Mouse (Mus musculus): ENCODE measurements around the gene 5830473C10Rik. TPM values are rescaled to one million over a fixed set of nuclear protein-coding genes. Genes with fewer than 3 reads are reported as not detected.
"Not testable (repeated sequence)": the region's sequence is repeated elsewhere in the genome, so short reads cannot be mapped to it uniquely, and the experiment has no call there.

5830473C10Rik gene
- polyA plus RNA-seq, 1 experiment, result not detected

GRCm38 (mm10) chr5:90611996-90612611 lies 51.2 kb downstream of the 5830473C10Rik start:
- Histone ChIP-seq H3K27me3 (ENCODE audit: control insufficient read depth, insufficient read depth, insufficient read length) (no peaks in the 10 kb centered on the region), H3ac (ENCODE audit: control insufficient read depth, insufficient read length, low read depth) (no peak overlapping the region), H3K36me3 (ENCODE audit: control insufficient read depth, insufficient read depth) (no peaks in the 10 kb centered on the region), H3K79me2 (ENCODE audit: control insufficient read depth, insufficient read depth) (no peaks in the 10 kb centered on the region), H3K4me3 (ENCODE audit: insufficient read depth, poor library complexity, severe bottlenecking) (no peak overlapping the region), H3K79me3 (ENCODE audit: low read depth) (no peaks in the 10 kb centered on the region)
- TF ChIP-seq MYOG (IDR thresholded peaks at IDR 0.05; ENCODE audit: control insufficient read depth, extremely low read depth, insufficient read length), result no peak
- TF ChIP-seq USF1 (IDR thresholded peaks at IDR 0.05; ENCODE audit: low read depth), result no peak
- TF ChIP-seq MAX (IDR thresholded peaks at IDR 0.05), result no peak
- TF ChIP-seq CEBPB (IDR thresholded peaks at IDR 0.05; ENCODE audit: low read depth), result peak; percentile 71
- no peak for TF ChIP-seq FOSL1 (IDR thresholded peaks at IDR 0.05; ENCODE audit: insufficient read depth, low read length, poor library complexity, severe bottlenecking)
- TF ChIP-seq CTCF (IDR thresholded peaks at IDR 0.05; ENCODE audit: control insufficient read depth, insufficient read depth, insufficient read length), result no peak
- no peak for TF ChIP-seq MYOD1 (IDR thresholded peaks at IDR 0.05; ENCODE audit: control insufficient read depth, insufficient read length, low read depth)

- not testable (repeated sequence) for H3K79me3 ChIP-seq (ENCODE audit: low read depth); H3K4me3 ChIP-seq (ENCODE audit: insufficient read depth, poor library complexity, severe bottlenecking); H3K79me2 ChIP-seq (ENCODE audit: control insufficient read depth, insufficient read depth); H3ac ChIP-seq (ENCODE audit: control insufficient read depth, insufficient read length, low read depth); H3K27me3 ChIP-seq (ENCODE audit: control insufficient read depth, insufficient read depth, insufficient read length); H3K36me3 ChIP-seq (ENCODE audit: control insufficient read depth, insufficient read depth)
These were observed 51.8 kb downstream of the 5830473C10Rik start for GRCm38 (mm10) chr5:90612751-90613150.

- Histone ChIP-seq H3K79me2 (ENCODE audit: control insufficient read depth, insufficient read depth) (no peaks in the 10 kb centered on the region), H3K4me3 (ENCODE audit: insufficient read depth, poor library complexity, severe bottlenecking) (no peak overlapping the region), H3K27me3 (ENCODE audit: control insufficient read depth, insufficient read depth, insufficient read length) (no peaks in the 10 kb centered on the region), H3K36me3 (ENCODE audit: control insufficient read depth, insufficient read depth) (no peaks in the 10 kb centered on the region), H3K79me3 (ENCODE audit: low read depth) (no peaks in the 10 kb centered on the region), H3ac (ENCODE audit: control insufficient read depth, insufficient read length, low read depth) (no peak overlapping the region)
- no peak for TF ChIP-seq CEBPB (IDR thresholded peaks at IDR 0.05; ENCODE audit: low read depth)
- TF ChIP-seq CTCF (IDR thresholded peaks at IDR 0.05; ENCODE audit: control insufficient read depth, insufficient read depth, insufficient read length), result no peak
- no peak for TF ChIP-seq MYOG (IDR thresholded peaks at IDR 0.05; ENCODE audit: control insufficient read depth, extremely low read depth, insufficient read length)
- TF ChIP-seq USF1 (IDR thresholded peaks at IDR 0.05; ENCODE audit: low read depth), result no peak
- TF ChIP-seq FOSL1 (IDR thresholded peaks at IDR 0.05; ENCODE audit: insufficient read depth, low read length, poor library complexity, severe bottlenecking), result no peak
- TF ChIP-seq MYOD1 (IDR thresholded peaks at IDR 0.05; ENCODE audit: control insufficient read depth, insufficient read length, low read depth), result no peak
- TF ChIP-seq MAX (IDR thresholded peaks at IDR 0.05), result no peak
These were observed 57.0 kb downstream of the 5830473C10Rik start for GRCm38 (mm10) chr5:90617859-90618258.

- no peaks in the 10 kb centered on the region for H3K36me3 ChIP-seq (ENCODE audit: control insufficient read depth, insufficient read depth)
- H3K27me3 ChIP-seq (ENCODE audit: control insufficient read depth, insufficient read depth, insufficient read length), result no peaks in the 10 kb centered on the region
- TF ChIP-seq CEBPB (IDR thresholded peaks at IDR 0.05; ENCODE audit: low read depth), result peak; percentile 27
- TF ChIP-seq USF1 (IDR thresholded peaks at IDR 0.05; ENCODE audit: low read depth), result no peak
- H3K4me3 ChIP-seq (ENCODE audit: insufficient read depth, poor library complexity, severe bottlenecking), result no peak overlapping the region
- no peak overlapping the region for H3ac ChIP-seq (ENCODE audit: control insufficient read depth, insufficient read length, low read depth)
- H3K79me3 ChIP-seq (ENCODE audit: low read depth), result no peaks in the 10 kb centered on the region
- H3K79me2 ChIP-seq (ENCODE audit: control insufficient read depth, insufficient read depth), result no peaks in the 10 kb centered on the region
These were observed 60.4 kb downstream of the 5830473C10Rik start for GRCm38 (mm10) chr5:90621316-90621715.

GRCm38 (mm10) chr5:90621726-90622125 lies 60.8 kb downstream of the 5830473C10Rik start:
- H3K4me3 ChIP-seq (ENCODE audit: insufficient read depth, poor library complexity, severe bottlenecking), result no peak overlapping the region
- H3K36me3 ChIP-seq (ENCODE audit: control insufficient read depth, insufficient read depth), result no peaks in the 10 kb centered on the region
- no peaks in the 10 kb centered on the region for H3K27me3 ChIP-seq (ENCODE audit: control insufficient read depth, insufficient read depth, insufficient read length)
- H3ac ChIP-seq (ENCODE audit: control insufficient read depth, insufficient read length, low read depth), result no peak overlapping the region
- no peaks in the 10 kb centered on the region for H3K79me3 ChIP-seq (ENCODE audit: low read depth)
- TF ChIP-seq MYOG (IDR thresholded peaks at IDR 0.05; ENCODE audit: control insufficient read depth, extremely low read depth, insufficient read length), result no peak
- no peak for TF ChIP-seq CEBPB (IDR thresholded peaks at IDR 0.05; ENCODE audit: low read depth)
- TF ChIP-seq USF1 (IDR thresholded peaks at IDR 0.05; ENCODE audit: low read depth), result no peak
- no peak for TF ChIP-seq MAX (IDR thresholded peaks at IDR 0.05)
- no peak for TF ChIP-seq MYOD1 (IDR thresholded peaks at IDR 0.05; ENCODE audit: control insufficient read depth, insufficient read length, low read depth)
- TF ChIP-seq CTCF (IDR thresholded peaks at IDR 0.05; ENCODE audit: control insufficient read depth, insufficient read depth, insufficient read length), result no peak
- TF ChIP-seq FOSL1 (IDR thresholded peaks at IDR 0.05; ENCODE audit: insufficient read depth, low read length, poor library complexity, severe bottlenecking), result no peak
- no peaks in the 10 kb centered on the region for H3K79me2 ChIP-seq (ENCODE audit: control insufficient read depth, insufficient read depth)

- Histone ChIP-seq H3K27me3 (ENCODE audit: control insufficient read depth, insufficient read depth, insufficient read length) (no peaks in the 10 kb centered on the region), H3K36me3 (ENCODE audit: control insufficient read depth, insufficient read depth) (no peaks in the 10 kb centered on the region), H3K4me3 (ENCODE audit: insufficient read depth, poor library complexity, severe bottlenecking) (no peak overlapping the region), H3K79me3 (ENCODE audit: low read depth) (no peaks in the 10 kb centered on the region), H3K79me2 (ENCODE audit: control insufficient read depth, insufficient read depth) (no peaks in the 10 kb centered on the region), H3ac (ENCODE audit: control insufficient read depth, insufficient read length, low read depth) (no peak overlapping the region)
- TF ChIP-seq CTCF (IDR thresholded peaks at IDR 0.05; ENCODE audit: control insufficient read depth, insufficient read depth, insufficient read length) (no peak), CEBPB (IDR thresholded peaks at IDR 0.05; ENCODE audit: low read depth) (no peak), MYOD1 (IDR thresholded peaks at IDR 0.05; ENCODE audit: control insufficient read depth, insufficient read length, low read depth) (no peak), MYOG (IDR thresholded peaks at IDR 0.05; ENCODE audit: control insufficient read depth, extremely low read depth, insufficient read length) (no peak), MAX (IDR thresholded peaks at IDR 0.05) (no peak), USF1 (IDR thresholded peaks at IDR 0.05; ENCODE audit: low read depth) (no peak), FOSL1 (IDR thresholded peaks at IDR 0.05; ENCODE audit: insufficient read depth, low read length, poor library complexity, severe bottlenecking) (no peak)
These were observed 62.3 kb downstream of the 5830473C10Rik start for GRCm38 (mm10) chr5:90623209-90623608.
